Mouse (Mus musculus): ENCODE measurements around the gene Popdc2. TPM values are rescaled to one million over a fixed set of nuclear protein-coding genes. Genes with fewer than 3 reads are reported as not detected.

The Popdc2 gene
- polyA plus RNA-seq, 1 experiment: 1.5 TPM

DNA sequence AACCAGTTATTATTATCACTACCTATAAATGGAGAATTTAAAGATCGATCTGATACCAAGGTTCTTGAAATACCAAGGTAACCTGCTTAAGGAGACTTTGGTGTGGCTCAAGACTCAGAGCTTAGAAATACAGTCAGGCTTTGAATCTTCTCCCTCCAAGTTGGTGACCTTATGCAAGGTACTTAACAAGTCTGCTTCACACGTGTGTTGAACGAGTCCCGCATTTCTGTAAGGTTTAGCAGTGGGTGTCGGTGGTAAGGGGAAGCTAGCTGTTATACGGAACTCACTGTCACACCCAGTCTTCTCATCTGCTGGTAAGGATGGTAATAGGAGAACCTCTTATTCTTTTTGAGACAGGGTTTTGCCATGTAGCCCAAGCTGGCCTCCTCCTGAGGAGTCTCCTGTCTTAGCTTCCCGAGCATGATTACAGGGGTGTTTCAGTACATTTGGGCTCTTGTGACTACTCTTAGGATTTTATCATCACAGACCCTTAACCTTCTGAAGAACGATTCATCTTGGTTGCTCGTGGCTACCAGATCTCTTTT is 13.7 kb upstream of the Popdc2 start:
- H3K27me3 ChIP-seq (replicated peaks; ENCODE audit: control insufficient read depth, insufficient read depth, low read length): no peaks in the 10 kb centered on the region
- WGBS: 77% methylated on average over 9 of the region's 9 CpGs
- peaks cover 4% of the 10 kb centered on the region; the same call in 1 of the 2 replicates for H3K4me1 ChIP-seq (ENCODE audit: control insufficient read depth, insufficient read depth, low read length)
- TF ChIP-seq POLR2A (IDR thresholded peaks at IDR 0.05; ENCODE audit: low read depth, low read length) (no peak), CTCF (conservative IDR thresholded peaks at IDR 0.05; ENCODE audit: insufficient read depth, insufficient read length, low read depth, low read length) (no peak)
- no peak overlapping the region for H3K4me3 ChIP-seq (ENCODE audit: insufficient read depth, low read depth, low read length)
- H3K36me3 ChIP-seq (ENCODE audit: control insufficient read depth, insufficient read depth, low read length): no peaks in the 10 kb centered on the region
- H3K27ac ChIP-seq (ENCODE audit: insufficient read depth, low read depth, low read length): no peak overlapping the region
- DNase-seq: no peak

DNA sequence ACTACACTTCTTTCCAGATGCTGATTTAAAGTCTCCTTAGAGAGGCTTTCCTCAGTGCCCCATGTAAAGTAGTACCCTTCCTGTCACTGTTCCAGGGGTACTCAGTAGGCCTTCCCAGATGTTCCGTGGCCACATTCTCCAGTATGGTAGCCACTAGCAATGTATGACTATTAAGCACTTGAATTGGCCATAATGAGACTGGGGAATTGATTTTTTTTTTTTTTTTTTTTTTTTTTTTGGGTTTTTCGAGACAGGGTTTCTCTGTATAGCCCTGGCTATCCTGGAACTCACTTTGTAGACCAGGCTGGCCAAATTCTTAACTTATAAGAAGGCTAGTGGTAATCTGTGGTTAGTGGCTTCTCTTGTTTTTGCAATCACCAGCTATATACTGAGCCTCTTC is 12.1 kb upstream of the Popdc2 start:
- Histone ChIP-seq H3K36me3 (ENCODE audit: control insufficient read depth, insufficient read depth, low read length) (no peaks in the 10 kb centered on the region), H3K4me3 (ENCODE audit: insufficient read depth, low read depth, low read length) (no peak overlapping the region), H3K27ac (ENCODE audit: insufficient read depth, low read depth, low read length) (no peak overlapping the region), H3K27me3 (replicated peaks; ENCODE audit: control insufficient read depth, insufficient read depth, low read length) (no peaks in the 10 kb centered on the region), H3K4me1 (ENCODE audit: control insufficient read depth, insufficient read depth, low read length) (peaks cover 4% of the 10 kb centered on the region; the same call in 1 of the 2 replicates)
- 94% methylated on average over 2 of the region's 2 CpGs for WGBS
- TF ChIP-seq CTCF (conservative IDR thresholded peaks at IDR 0.05; ENCODE audit: insufficient read depth, insufficient read length, low read depth, low read length) (no peak), POLR2A (IDR thresholded peaks at IDR 0.05; ENCODE audit: low read depth, low read length) (no peak)
- no peak for DNase-seq

DNA sequence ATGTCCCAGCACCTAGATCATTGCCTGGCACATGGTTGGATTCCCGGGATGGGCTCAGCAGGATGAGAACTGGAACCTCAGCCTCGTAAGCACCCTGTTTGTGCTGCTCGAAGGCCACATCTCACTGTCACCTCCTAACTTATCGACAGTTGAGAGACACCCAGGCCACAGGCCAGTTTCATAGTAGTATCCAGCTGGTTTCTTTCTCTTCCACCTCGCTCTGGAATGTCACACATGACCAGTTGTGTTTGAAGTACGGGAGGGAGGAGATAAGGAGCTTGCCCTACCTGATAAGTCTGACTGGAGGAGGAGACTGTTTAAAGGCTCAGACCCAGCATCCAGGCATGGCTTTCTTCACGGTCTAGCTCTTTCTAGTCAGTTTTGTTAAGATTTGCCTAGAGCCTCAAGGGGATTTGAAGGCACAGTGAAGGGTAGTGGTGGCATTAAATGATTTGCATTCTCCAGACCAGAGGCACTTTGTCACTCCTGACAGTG is 11.6 kb upstream of the Popdc2 start:
- Histone ChIP-seq H3K27me3 (replicated peaks; ENCODE audit: control insufficient read depth, insufficient read depth, low read length) (no peaks in the 10 kb centered on the region), H3K27ac (ENCODE audit: insufficient read depth, low read depth, low read length) (no peak overlapping the region), H3K4me1 (ENCODE audit: control insufficient read depth, insufficient read depth, low read length) (peaks cover 4% of the 10 kb centered on the region; the same call in 1 of the 2 replicates), H3K4me3 (ENCODE audit: insufficient read depth, low read depth, low read length) (no peak overlapping the region), H3K36me3 (ENCODE audit: control insufficient read depth, insufficient read depth, low read length) (no peaks in the 10 kb centered on the region)
- WGBS: 67% methylated on average over 7 of the region's 7 CpGs
- DNase-seq: no peak
- TF ChIP-seq CTCF (conservative IDR thresholded peaks at IDR 0.05; ENCODE audit: insufficient read depth, insufficient read length, low read depth, low read length): no peak
- no peak for TF ChIP-seq POLR2A (IDR thresholded peaks at IDR 0.05; ENCODE audit: low read depth, low read length)

DNA sequence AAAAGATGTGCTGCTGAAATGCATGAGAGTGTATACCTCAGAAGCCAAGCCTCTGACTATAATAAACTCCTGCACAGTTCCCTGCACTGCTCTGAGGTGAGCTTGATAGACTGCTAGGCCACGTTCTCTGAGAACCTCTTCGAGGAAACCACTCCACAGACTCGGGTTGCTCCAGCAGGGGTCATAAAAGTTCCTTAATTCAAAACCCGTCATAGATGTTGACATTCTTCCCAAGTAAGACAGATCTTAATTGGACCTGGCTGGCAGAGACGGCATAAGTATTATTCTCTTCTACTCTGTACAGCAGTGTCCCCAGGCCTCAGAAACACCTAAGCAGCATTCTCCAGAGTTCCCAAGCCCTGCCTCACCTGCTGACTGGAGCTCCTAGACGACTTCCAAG is 11.1 kb upstream of the Popdc2 start:
- Histone ChIP-seq H3K4me1 (ENCODE audit: control insufficient read depth, insufficient read depth, low read length) (peaks cover 4% of the 10 kb centered on the region; the same call in 1 of the 2 replicates), H3K4me3 (ENCODE audit: insufficient read depth, low read depth, low read length) (no peak overlapping the region), H3K27ac (ENCODE audit: insufficient read depth, low read depth, low read length) (no peak overlapping the region), H3K36me3 (ENCODE audit: control insufficient read depth, insufficient read depth, low read length) (no peaks in the 10 kb centered on the region), H3K27me3 (replicated peaks; ENCODE audit: control insufficient read depth, insufficient read depth, low read length) (no peaks in the 10 kb centered on the region)
- no peak for DNase-seq
- WGBS: 62% methylated on average over 6 of the region's 6 CpGs
- TF ChIP-seq CTCF (conservative IDR thresholded peaks at IDR 0.05; ENCODE audit: insufficient read depth, insufficient read length, low read depth, low read length) (no peak), POLR2A (IDR thresholded peaks at IDR 0.05; ENCODE audit: low read depth, low read length) (no peak)

DNA sequence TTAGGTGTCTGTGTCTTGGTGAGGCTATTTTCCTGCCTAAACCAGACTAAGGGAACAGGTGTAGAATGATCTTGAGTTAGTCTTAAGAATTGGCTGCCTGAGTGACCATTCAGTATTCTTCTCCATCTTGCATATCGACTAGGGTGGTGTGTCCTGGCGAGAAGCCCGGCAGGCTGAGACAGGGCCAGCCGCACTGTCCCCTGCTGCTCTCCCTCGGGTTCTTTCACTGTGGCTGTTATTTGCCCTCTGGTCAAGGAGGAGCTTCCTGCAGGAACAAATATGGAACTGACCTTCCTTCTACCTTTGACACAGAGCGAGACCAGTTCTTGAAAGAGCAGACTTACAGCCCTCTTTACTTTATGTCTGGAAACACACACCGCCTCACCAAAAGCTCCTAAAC is 10.0 kb upstream of the Popdc2 start:
- DNase-seq: peak; percentile 50
- Histone ChIP-seq H3K4me3 (ENCODE audit: insufficient read depth, low read depth, low read length) (no peak overlapping the region), H3K27ac (ENCODE audit: insufficient read depth, low read depth, low read length) (no peak overlapping the region), H3K36me3 (ENCODE audit: control insufficient read depth, insufficient read depth, low read length) (no peaks in the 10 kb centered on the region), H3K4me1 (ENCODE audit: control insufficient read depth, insufficient read depth, low read length) (peaks cover 4% of the 10 kb centered on the region; the same call in 1 of the 2 replicates), H3K27me3 (replicated peaks; ENCODE audit: control insufficient read depth, insufficient read depth, low read length) (no peaks in the 10 kb centered on the region)
- TF ChIP-seq POLR2A (IDR thresholded peaks at IDR 0.05; ENCODE audit: low read depth, low read length) (no peak), CTCF (conservative IDR thresholded peaks at IDR 0.05; ENCODE audit: insufficient read depth, insufficient read length, low read depth, low read length) (no peak)
- 57% methylated on average over 7 of the region's 7 CpGs for WGBS

DNA sequence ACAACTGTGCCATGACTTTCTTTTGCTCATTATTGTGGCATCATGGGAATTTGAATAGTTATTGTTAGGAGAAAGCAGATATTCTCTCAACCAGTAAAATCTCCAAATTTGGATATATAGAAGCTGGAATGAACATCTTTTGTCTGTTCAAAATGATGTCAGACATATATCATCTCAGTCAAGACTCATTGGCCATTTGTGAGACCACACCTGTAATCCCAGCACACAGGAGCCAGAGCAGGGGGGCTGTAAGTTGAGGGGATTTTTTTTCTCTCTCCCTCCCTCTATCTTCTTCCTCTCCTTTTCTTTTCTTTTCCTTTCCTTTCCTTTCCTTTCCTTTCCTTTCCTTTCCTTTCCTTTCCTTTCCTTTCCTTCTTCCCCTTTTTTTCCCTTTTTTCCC is 9.2 kb upstream of the Popdc2 start:
- no peaks in the 10 kb centered on the region; the same call in 1 of the 2 replicates for H3K4me1 ChIP-seq (ENCODE audit: control insufficient read depth, insufficient read depth, low read length)
- no peaks in the 10 kb centered on the region for H3K27me3 ChIP-seq (replicated peaks; ENCODE audit: control insufficient read depth, insufficient read depth, low read length)
- H3K4me3 ChIP-seq (ENCODE audit: insufficient read depth, low read depth, low read length): no peak overlapping the region
- TF ChIP-seq POLR2A (IDR thresholded peaks at IDR 0.05; ENCODE audit: low read depth, low read length) (no peak), CTCF (conservative IDR thresholded peaks at IDR 0.05; ENCODE audit: insufficient read depth, insufficient read length, low read depth, low read length) (no peak)
- H3K27ac ChIP-seq (ENCODE audit: insufficient read depth, low read depth, low read length): no peak overlapping the region
- no peaks in the 10 kb centered on the region for H3K36me3 ChIP-seq (ENCODE audit: control insufficient read depth, insufficient read depth, low read length)
- DNase-seq: no peak

DNA sequence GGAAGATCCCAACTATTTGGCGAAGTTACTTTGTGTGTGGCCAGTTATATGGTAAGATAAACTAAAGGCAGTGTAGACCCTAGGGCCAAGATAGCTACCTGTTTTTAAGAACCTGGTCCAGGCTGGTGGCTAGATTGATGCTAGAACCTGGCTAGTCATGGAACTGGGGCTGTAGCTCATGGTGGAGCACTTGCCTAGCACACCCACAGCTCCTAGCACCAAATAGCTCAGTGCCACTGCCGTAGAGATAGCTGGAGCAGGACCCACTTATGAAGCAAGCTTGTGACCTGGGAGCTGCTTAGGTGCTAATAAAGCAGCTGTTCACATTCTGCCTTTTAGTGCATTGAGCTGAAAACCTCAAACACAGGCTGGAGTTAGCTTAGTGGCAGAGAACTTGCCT is 8.4 kb upstream of the Popdc2 start:
- Histone ChIP-seq H3K4me1 (ENCODE audit: control insufficient read depth, insufficient read depth, low read length) (no peaks in the 10 kb centered on the region), H3K4me3 (ENCODE audit: insufficient read depth, low read depth, low read length) (no peak overlapping the region), H3K27me3 (replicated peaks; ENCODE audit: control insufficient read depth, insufficient read depth, low read length) (no peaks in the 10 kb centered on the region), H3K27ac (ENCODE audit: insufficient read depth, low read depth, low read length) (no peak overlapping the region), H3K36me3 (ENCODE audit: control insufficient read depth, insufficient read depth, low read length) (no peaks in the 10 kb centered on the region)
- DNase-seq: no peak
- TF ChIP-seq POLR2A (IDR thresholded peaks at IDR 0.05; ENCODE audit: low read depth, low read length): no peak
- no peak for TF ChIP-seq CTCF (conservative IDR thresholded peaks at IDR 0.05; ENCODE audit: insufficient read depth, insufficient read length, low read depth, low read length)
- 89% methylated on average over 2 of the region's 2 CpGs for WGBS

Data from kidney, adult 2 months (tissue).